Mouse (Mus musculus): ENCODE results near the gene Gm20695. TPM values are rescaled to one million over a fixed set of nuclear protein-coding genes. Genes with fewer than 3 reads are reported as not detected.

Gene Gm20695
- not detected for polyA plus RNA-seq (2017; shearing (Covaris generic))

DNA sequence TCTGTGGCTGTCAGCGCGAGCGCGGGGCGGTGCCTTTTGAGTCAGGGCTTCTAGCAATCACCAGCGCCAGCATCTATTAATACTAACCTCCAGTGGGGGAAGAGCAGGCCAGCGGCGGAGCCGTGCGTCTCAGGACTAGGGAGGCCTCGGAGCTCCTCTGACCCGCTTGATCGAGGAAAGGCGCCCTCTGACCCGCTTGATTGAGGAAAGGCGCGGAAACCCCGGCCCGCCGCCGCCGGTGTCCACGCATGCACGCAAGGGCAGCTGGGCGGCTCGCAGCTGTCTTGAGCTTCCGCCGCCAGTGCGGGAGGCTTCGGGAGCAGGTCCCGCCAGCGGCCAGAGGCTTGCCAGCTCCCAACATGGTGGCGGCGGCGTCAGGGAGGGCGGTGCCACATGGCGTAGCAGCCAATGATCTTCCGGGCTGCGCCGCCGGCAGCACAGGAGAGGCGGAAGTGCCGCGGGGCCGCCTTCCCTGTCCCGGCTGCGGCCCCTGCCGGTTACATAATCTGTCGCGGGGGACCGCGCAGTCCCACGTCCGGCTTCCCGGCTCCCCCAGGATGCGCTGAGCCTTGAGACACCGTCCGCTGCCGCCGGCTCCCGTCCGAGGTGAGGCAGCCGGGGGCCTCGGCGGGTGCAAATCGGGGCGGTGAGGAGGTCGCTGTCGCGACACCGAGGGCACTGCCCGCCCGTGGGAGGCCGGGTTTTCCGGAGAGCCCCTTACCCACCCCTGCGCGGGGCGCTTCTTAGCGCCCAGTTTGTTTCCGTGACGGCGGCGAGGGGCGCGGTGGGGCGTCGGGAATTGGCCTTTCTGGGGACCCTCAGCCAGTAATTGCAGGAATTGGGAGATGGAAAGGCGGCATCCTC lies at the start of gene Gm20695, which contains the start of gene Zfp597:
Gm20695 (plus strand) TSS at position 448 of the 864 bp plus-strand sequence.
Zfp597 (minus strand) TSS at position 361 of the 864 bp plus-strand sequence.

DNA sequence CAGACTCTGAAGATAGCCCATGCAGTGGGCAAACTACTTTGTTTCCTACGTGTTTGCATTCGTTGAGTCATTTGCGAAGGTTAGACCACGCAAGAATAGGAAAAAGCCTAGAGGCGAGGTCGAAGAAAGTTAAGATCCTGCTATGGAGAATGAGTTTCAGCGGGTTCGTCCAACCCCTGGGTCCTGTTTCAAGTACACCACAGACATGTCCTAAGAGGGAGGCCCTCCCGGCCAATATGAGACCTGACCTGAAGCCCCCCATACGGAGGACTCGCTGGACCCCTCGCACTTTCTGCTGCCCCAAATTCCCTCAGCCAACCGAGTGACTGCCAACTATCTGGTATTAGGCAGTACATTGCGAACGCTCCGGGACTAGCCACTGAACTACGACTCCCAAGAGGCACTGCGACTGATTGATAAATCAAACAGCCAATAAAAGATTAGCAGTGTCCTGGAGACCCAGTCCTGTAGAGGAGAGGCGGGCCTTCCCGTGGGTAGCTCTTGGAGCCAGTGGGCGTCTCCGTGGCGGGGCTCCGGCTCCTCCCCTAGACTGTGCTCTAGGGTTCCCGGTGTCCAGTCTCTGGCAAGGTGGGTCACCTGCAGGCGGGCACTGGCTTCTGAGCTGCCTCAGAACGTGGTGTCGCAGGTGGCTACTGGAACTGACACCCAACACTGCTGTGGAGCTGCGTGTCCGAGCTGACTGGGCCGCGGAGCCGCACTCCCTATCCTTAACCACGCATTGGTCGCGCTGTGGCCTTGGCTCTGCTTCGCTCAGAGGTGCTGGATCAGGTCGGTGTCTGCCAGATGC lies 37.5 kb upstream of the Gm20695 start, which contains the start of gene Zfp174:
Zfp174 (plus strand) TSS at position 558 of the 808 bp plus-strand sequence.

DNA sequence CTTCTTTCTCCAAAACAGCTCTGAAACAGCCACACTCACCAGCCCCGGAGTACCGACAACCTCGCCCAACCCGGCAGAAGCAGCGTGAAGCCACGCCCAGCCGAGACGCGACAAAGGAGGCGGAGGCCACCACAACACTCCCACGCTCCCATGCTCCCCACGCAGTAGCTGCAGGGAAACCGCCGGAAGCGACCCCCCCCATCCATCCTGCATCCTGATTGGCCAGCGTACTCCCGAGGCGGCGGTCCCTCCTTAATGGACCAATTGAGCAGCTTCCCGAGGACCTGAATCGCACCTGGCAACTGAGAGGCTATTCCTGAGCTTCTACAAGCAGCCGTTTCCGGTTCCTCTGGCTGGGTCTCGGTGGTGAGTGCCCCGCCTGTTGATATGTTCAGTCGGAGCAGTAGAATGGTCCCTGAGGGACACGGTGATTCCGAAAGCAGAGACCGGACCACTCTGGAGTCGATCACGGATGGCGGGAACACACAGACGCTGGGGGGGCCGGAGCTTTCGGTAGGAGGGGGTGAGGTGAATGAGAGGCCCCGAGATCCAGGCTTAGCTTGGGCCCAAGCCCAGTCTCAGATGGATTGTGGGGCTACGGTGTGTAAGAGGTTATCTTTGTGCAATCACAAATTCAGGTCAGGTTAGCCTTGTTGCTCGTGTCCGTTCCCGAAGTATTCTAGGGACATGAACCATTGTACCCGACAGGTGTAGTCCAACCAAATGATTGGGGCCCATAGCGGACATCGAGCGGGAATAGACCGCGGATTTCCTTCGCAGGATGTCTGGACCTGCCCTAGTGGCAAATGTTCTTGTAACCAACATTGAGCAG lies 12.0 kb upstream of the Gm20695 start, which contains the start of gene Naa60:
Naa60 (plus strand) TSS at position 160 of the 832 bp plus-strand sequence.

DNA sequence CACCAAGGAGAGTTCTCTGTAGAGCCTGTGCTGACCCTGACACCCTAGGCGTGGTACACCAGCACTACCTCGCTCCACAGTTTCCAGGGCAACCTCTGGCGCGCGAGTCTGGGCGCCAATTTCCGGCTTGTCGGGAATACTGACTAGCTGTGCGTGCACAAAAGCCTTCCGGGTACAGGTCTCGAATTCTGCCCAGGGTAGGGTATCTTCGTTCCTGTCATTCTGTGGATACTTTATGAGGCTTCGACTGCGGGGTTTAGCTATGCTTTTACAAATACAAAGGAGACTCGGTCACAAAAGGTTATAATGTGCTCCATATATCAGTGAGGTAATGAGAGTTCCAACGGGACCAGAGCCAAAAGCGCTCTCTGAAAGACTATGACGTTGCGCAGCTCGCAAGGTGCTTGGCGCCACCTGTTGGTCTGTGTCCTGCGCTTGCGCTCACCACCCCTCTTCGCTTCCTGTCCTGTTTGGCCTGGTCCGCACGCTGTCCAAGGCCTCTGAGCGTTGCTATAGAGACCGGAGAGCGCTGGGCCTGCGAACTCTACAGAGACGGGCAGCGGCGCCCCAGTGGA lies 24.2 kb downstream of the Gm20695 start, which contains the start of the genes 1700037C18Rik and Cluap1:
1700037C18Rik (minus strand) TSS at position 153 of the 575 bp plus-strand sequence.
Cluap1 (plus strand) TSS at position 265 of the 575 bp plus-strand sequence.

Other genes starting within 250 kb of the Gm20695 start
- not detected for gene Mefv, start 166.6 kb upstream of the Gm20695 start, polyA plus RNA-seq (2017; shearing (Covaris generic))
- 55.4 TPM for gene Zfp263, start 140.6 kb upstream of the Gm20695 start, polyA plus RNA-seq (2017; shearing (Covaris generic))
- 0.26 TPM for gene Olfr15, start 53.8 kb upstream of the Gm20695 start, polyA plus RNA-seq (2017; shearing (Covaris generic))
- gene Zfp174, start 37.4 kb upstream of the Gm20695 start, polyA plus RNA-seq (2017; shearing (Covaris generic)): not detected
- gene Naa60, start 12.3 kb upstream of the Gm20695 start, polyA plus RNA-seq (2017; shearing (Covaris generic)): 78.3 TPM
- gene Zfp597, start 87 bp upstream of the Gm20695 start, polyA plus RNA-seq (2017; shearing (Covaris generic)): 8.5 TPM
- gene 1700037C18Rik, start 24.0 kb downstream of the Gm20695 start, polyA plus RNA-seq (2017; shearing (Covaris generic)): 8.0 TPM
- 11.9 TPM for gene Cluap1, start 24.2 kb downstream of the Gm20695 start, polyA plus RNA-seq (2017; shearing (Covaris generic))
- 35.6 TPM for gene Nlrc3, start 92.0 kb downstream of the Gm20695 start, polyA plus RNA-seq (2017; shearing (Covaris generic))
- gene Slx4, start 119.1 kb downstream of the Gm20695 start, polyA plus RNA-seq (2017; shearing (Covaris generic)): 21.7 TPM
- 5.1 TPM for gene Dnase1, start 152.3 kb downstream of the Gm20695 start, polyA plus RNA-seq (2017; shearing (Covaris generic))
- 60.4 TPM for gene Trap1, start 193.2 kb downstream of the Gm20695 start, polyA plus RNA-seq (2017; shearing (Covaris generic))

All from effector memory CD4-positive, alpha-beta T cell, adult 7 months (primary cell).